Mouse (Mus musculus): ENCODE measurements around the gene Ccl11.

Gene Ccl11

GRCm38 (mm10) chr11:82053849-82054248 is 3.8 kb upstream of the Ccl11 start:
- DNase-seq (ENCODE audit: low spot score), result no peak

DNA sequence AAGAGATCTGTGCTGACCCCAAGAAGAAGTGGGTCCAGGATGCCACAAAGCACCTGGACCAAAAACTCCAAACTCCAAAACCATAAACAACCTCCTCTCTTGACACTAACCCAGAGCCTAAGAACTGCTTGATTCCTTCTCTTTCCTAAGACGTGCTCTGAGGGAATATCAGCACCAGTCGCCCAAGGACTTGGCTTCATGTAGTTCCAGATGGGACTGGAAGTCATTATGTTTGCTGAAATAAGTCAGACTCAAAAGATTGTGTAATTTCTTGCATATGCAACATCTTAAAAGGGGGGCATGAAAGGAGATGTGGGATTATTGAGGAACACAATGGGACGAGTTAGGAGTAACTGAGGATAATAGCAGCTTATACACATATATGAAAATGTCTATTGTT is 4.6 kb downstream of the Ccl11 start:
- no peak for DNase-seq (ENCODE audit: low spot score)

GRCm38 (mm10) chr11:82063454-82063853 is 5.8 kb downstream of the Ccl11 start:
- no peak for DNase-seq (ENCODE audit: low spot score)

DNA sequence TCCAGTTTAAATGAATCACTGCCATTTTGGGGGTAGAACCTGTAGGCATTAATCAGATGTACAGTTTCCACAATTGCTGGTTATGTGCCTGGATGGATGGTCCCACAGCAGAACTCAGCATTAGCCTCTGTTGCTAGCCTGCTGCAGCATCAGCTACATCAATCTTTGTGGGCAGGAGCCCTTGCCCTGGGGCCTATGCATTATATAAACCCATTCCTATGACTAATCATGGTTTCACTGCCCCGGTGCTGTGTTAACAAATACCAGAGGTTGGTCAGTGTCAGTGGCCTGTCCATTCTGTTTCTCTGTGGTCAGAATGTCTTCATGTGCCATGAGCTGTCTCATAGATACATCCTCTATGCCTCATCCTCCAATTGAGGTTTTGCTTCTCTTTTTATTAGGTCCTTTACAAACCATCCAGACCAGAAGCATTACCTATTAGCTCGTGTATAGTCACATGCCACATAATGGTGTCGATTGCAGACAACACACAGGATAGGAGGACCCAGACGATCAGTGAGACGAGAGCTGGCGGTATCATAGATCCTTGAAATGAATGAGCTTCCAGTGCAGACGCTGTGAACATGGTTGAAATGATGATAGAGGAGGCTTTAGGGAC is 9.4 kb downstream of the Ccl11 start:
- DNase-seq (ENCODE audit: low spot score), result no peak

- DNase-seq (ENCODE audit: low spot score), result no peak
These were observed 13.5 kb downstream of the Ccl11 start for GRCm38 (mm10) chr11:82071076-82071475.

DNA sequence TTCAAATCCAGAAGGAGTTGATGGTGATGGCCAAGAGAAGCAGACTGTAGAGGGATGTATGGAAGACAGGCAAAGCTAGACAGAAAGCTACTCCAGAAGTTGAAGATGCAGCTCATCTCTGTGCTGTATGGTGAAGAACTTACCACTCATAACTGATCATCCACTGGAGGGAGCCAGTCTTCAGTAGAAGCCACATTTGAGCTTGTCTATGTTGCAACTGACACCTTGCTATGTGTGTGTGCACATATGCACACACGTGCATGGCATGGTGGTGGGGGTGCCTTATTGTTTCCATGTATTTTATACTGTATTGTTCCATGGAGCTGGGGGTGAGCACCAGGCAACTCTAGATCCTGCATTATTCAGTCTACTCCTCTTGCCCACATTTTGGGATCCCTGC is 14.8 kb downstream of the Ccl11 start:
- no peak for DNase-seq (ENCODE audit: low spot score)

- no peak for DNase-seq (ENCODE audit: low spot score)
These were observed 15.4 kb downstream of the Ccl11 start for GRCm38 (mm10) chr11:82072984-82073383.

GRCm38 (mm10) chr11:82073686-82074085 is 16.1 kb downstream of the Ccl11 start:
- DNase-seq (ENCODE audit: low spot score), result no peak

DNA sequence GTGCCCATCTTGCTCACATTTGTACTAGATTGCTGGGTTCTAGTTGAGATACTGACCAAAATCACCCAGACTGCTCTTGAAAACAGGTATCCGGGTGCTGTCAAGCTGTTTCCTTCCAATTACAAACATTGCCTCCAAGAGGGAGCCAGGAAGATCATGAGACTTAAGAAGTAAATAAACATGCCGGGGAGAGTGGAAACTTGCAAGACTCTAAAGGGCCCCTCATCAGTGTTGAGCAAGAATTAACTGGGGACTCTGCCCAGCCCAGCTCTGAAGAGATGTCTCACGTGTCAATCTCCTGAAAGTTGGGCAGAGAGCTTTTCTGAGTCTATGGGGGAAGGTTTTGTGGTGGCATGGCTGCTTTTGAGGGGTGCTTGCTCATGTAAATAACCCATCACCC is 19.4 kb downstream of the Ccl11 start:
- no peak for DNase-seq (ENCODE audit: low spot score)

- DNase-seq (ENCODE audit: low spot score), result no peak
These were observed 20.6 kb downstream of the Ccl11 start for GRCm38 (mm10) chr11:82078136-82078730.

- DNase-seq (ENCODE audit: low spot score), result no peak
These were observed 23.2 kb downstream of the Ccl11 start for GRCm38 (mm10) chr11:82080865-82081264.

DNA sequence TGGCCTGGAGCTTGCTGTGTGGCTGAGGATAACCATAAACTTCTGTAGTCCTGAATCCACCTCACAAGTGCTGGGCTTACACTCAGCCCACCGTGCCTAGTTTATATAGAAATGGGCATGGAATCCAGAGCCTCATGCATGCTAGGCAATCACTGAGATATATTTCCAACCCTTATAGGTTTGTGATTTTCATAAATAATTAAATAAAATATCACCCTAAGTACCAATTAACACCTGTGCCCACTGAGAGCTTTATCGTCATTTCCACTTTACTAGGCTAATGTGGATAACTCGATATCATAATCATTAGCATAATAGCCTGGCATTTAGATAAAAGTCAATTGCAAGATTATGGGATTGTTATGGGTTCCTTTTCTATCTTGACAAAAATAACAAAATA is 26.7 kb downstream of the Ccl11 start:
- DNase-seq (ENCODE audit: low spot score), result no peak

DNA sequence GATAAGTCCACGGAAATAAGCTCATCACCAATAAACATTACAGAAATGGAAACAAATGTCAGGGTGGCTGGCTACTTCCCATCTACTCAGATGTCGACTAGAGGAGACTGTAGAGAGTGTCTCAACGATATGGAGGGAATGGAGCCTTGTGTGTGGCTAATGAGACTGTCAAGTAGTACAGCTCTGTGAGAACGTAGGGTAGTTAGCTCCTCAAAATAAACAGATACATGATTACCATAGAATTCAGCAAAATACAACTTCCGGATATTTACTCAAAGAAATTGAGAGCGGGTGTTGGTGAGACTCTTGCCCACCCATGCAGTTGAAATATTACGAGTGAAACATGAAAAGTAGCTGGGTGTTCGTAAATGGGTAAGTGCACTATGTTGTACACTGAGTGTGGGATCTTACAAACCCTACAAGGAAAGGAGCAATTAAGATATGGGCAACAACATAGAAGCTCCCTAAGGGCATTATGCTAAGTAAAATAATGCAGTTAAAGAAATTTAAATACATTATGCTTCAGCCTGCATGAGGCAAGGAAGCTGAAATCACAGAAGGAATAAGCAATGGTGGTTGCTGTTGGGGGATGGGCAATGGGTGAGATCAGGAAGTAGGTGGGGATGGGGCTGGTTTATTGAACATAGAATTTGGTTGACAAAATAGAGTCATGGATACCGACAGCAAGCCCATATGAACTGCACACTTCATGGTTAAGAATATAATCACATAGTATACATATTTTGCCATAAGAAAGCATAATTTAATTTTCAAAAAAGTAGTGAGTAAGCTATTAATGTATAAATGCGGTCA is 42.1 kb downstream of the Ccl11 start:
- DNase-seq (ENCODE audit: low spot score), result no peak

GRCm38 (mm10) chr11:82101087-82101486 is 43.5 kb downstream of the Ccl11 start:
- DNase-seq (ENCODE audit: low spot score), result no peak

- DNase-seq (ENCODE audit: low spot score), result no peak
These were observed 43.9 kb downstream of the Ccl11 start, which contains the start of gene Ccl12 for GRCm38 (mm10) chr11:82101529-82101928. Gene Ccl12 (plus strand): TSS chr11:82101845.

DNA sequence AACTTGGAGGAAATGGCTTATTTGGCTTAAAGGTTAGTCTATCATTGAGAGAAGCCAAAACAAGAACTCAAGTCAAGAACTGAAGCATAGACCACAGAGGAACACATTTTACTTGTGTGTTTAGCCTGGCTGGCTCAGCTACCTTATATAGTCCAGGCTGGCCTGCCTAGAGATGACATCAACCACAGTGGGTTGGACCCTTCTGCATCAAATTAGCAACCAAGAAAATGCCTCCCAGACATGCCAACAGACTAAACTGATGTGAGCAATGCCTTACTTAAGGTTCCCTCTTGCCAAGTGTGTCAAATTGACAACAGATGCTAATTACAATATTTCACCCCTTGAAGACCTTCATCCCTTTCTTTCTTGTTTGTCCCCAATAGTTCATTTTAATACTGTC is 52.0 kb downstream of the Ccl11 start:
- DNase-seq (ENCODE audit: low spot score), result no peak

DNA sequence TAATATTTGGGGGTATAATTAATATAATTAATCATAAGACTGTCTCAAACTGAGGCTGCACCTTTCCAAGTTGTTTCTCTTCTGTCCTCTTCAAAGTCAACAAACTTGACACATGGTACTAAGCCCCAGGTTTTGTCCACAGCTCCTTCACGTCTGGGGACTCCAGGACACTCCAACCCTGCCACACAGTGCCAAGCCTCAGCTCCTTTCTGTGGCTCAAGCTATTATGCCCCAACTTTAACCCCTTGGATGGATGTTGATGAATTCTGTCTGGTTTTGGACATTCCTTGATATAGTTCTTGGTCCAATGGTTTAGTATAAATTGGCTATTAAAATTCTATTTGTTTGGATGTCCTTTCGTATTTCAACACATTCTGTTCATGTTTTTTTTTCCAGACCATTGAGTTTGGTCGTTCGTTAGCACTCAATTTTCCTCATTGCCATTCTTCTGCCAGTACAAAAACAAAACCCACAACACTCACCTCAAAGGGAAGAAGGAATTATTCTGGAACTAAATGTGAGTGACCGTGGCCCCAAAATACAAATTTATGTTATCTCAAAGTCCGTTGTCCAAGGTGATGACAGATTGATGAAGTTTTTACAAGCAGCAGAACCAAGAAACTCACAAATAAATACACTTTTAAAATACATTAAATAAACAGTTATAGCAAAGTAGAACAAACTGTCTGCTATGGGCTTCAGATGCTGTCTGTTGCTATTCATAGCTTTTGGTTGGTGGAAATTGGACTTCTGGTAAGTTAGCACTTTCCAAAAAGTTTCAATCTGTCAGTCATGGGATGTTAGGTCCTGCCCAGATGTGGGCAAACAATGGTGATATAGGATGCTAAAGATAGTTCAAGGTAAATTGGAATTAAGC is 53.0 kb downstream of the Ccl11 start:
- no peak for DNase-seq (ENCODE audit: low spot score)

All from embryo, embryonic 10 days (tissue).